Mouse (Mus musculus): ENCODE measurements around the gene Olfr1204. TPM values are rescaled to one million over a fixed set of nuclear protein-coding genes. Genes with fewer than 3 reads are reported as not detected.

The Olfr1204 gene
- not detected in 2 replicates for polyA plus RNA-seq (2015; fragmentation: Nextera tagmentation; extraction: Ambion mirVana)

GRCm38 (mm10) chr2:88848992-88849391, at the start of gene Olfr1204:
TSS of gene Olfr1204 (plus strand) at chr2:88849292.
- Histone ChIP-seq H3K9ac (no peak within 1 kb of the TSS), H3K36me3 (no peaks in the 10 kb centered on the region), H3K4me2 (no peak within 1 kb of the TSS), H3K4me3 (no peak within 1 kb of the TSS), H3K27ac (replicated peaks) (no peak within 1 kb of the TSS), H3K27me3 (no peaks in the 10 kb centered on the region), H3K4me1 (replicated peaks) (no peaks in the 10 kb centered on the region), H3K9me3 (no peaks in the 10 kb centered on the region)
- WGBS = 96% methylated on average over 1 of the region's 1 CpGs
- ATAC-seq (ENCODE audit: low read depth) = no peak

- WGBS = 69% methylated on average over 1 of the region's 1 CpGs
- no peak within 1 kb of the TSS for H3K4me3 ChIP-seq
- no peak within 1 kb of the TSS for H3K27ac ChIP-seq (replicated peaks)
- no peaks in the 10 kb centered on the region for H3K4me1 ChIP-seq (replicated peaks)
- H3K36me3 ChIP-seq = no peaks in the 10 kb centered on the region
- no peak for ATAC-seq (ENCODE audit: low read depth)
- H3K9me3 ChIP-seq = no peaks in the 10 kb centered on the region
- H3K4me2 ChIP-seq = no peak within 1 kb of the TSS
- no peak within 1 kb of the TSS for H3K9ac ChIP-seq
- no peaks in the 10 kb centered on the region for H3K27me3 ChIP-seq
Measured at GRCm38 (mm10) chr2:88814196-88814595, 34.9 kb upstream of the Olfr1204 start, which contains the start of gene Olfr1202. TSS of gene Olfr1202 (plus strand) at chr2:88814496.

- Histone ChIP-seq H3K9me3 (no peaks in the 10 kb centered on the region), H3K36me3 (no peaks in the 10 kb centered on the region)
Measured at GRCm38 (mm10) chr2:88829437-88829836, 19.7 kb upstream of the Olfr1204 start, which contains the start of gene Olfr1205. TSS of gene Olfr1205 (plus strand) at chr2:88829737.

GRCm38 (mm10) chr2:88838477-88838876, 10.6 kb upstream of the Olfr1204 start:
- 81% methylated on average over 2 of the region's 2 CpGs for WGBS

More at GRCm38 (mm10) chr2:88829437-88829836, 19.7 kb upstream of the Olfr1204 start, which contains the start of gene Olfr1205:
- Histone ChIP-seq H3K9ac (no peak within 1 kb of the TSS), H3K27ac (replicated peaks) (no peak within 1 kb of the TSS), H3K27me3 (no peaks in the 10 kb centered on the region), H3K4me2 (no peak within 1 kb of the TSS), H3K4me3 (no peak within 1 kb of the TSS), H3K4me1 (replicated peaks) (no peaks in the 10 kb centered on the region)
- WGBS = 91% methylated on average over 2 of the region's 2 CpGs
- no peak for ATAC-seq (ENCODE audit: low read depth)

GRCm38 (mm10) chr2:88862931-88863330, 13.8 kb downstream of the Olfr1204 start, which contains the start of gene Olfr1206:
TSS of gene Olfr1206 (plus strand) at chr2:88863231.
- ATAC-seq (ENCODE audit: low read depth) = no peak
- H3K27me3 ChIP-seq = no peaks in the 10 kb centered on the region
- H3K4me3 ChIP-seq = no peak within 1 kb of the TSS
- H3K4me2 ChIP-seq = no peak within 1 kb of the TSS
- no peak within 1 kb of the TSS for H3K27ac ChIP-seq (replicated peaks)
- no peaks in the 10 kb centered on the region for H3K9me3 ChIP-seq
- no peaks in the 10 kb centered on the region for H3K36me3 ChIP-seq
- WGBS = 90% methylated on average over 2 of the region's 2 CpGs
- no peak within 1 kb of the TSS for H3K9ac ChIP-seq
- H3K4me1 ChIP-seq (replicated peaks) = no peaks in the 10 kb centered on the region

More at GRCm38 (mm10) chr2:88838477-88838876, 10.6 kb upstream of the Olfr1204 start:
- Histone ChIP-seq H3K4me2 (no peak overlapping the region), H3K4me3 (no peak overlapping the region), H3K4me1 (replicated peaks) (no peaks in the 10 kb centered on the region), H3K9ac (no peak overlapping the region), H3K9me3 (no peaks in the 10 kb centered on the region), H3K27me3 (no peaks in the 10 kb centered on the region), H3K36me3 (no peaks in the 10 kb centered on the region), H3K27ac (replicated peaks) (no peak overlapping the region)
- ATAC-seq (ENCODE audit: low read depth) = no peak

GRCm38 (mm10) chr2:88902211-88902610, 53.1 kb downstream of the Olfr1204 start, which contains the start of gene Olfr1208:
TSS of gene Olfr1208 (minus strand) at chr2:88902311.
- no peaks in the 10 kb centered on the region for H3K27me3 ChIP-seq
- ATAC-seq (ENCODE audit: low read depth) = no peak

More at GRCm38 (mm10) chr2:88902211-88902610, 53.1 kb downstream of the Olfr1204 start, which contains the start of gene Olfr1208:
- no peaks in the 10 kb centered on the region for H3K36me3 ChIP-seq
- no peak within 1 kb of the TSS for H3K4me2 ChIP-seq
- H3K9me3 ChIP-seq = no peaks in the 10 kb centered on the region
- no peak within 1 kb of the TSS for H3K9ac ChIP-seq
- no peak within 1 kb of the TSS for H3K27ac ChIP-seq (replicated peaks)
- no peaks in the 10 kb centered on the region for H3K4me1 ChIP-seq (replicated peaks)
- H3K4me3 ChIP-seq = no peak within 1 kb of the TSS

Other genes with a start within 250 kb of the Olfr1204 start
- not detected in 2 replicates for gene Olfr1191-ps1, start 208.8 kb upstream of the Olfr1204 start, polyA plus RNA-seq (2015; fragmentation: Nextera tagmentation; extraction: Ambion mirVana)
- not detected in 2 replicates for gene Olfr1192-ps1, start 200.8 kb upstream of the Olfr1204 start, polyA plus RNA-seq (2015; fragmentation: Nextera tagmentation; extraction: Ambion mirVana)
- gene Olfr1193, start 173.7 kb upstream of the Olfr1204 start, polyA plus RNA-seq (2015; fragmentation: Nextera tagmentation; extraction: Ambion mirVana) = not detected in 2 replicates
- not detected in 2 replicates for gene Olfr1195, start 160.1 kb upstream of the Olfr1204 start, polyA plus RNA-seq (2015; fragmentation: Nextera tagmentation; extraction: Ambion mirVana)
- gene Olfr1196, start 144.7 kb upstream of the Olfr1204 start, polyA plus RNA-seq (2015; fragmentation: Nextera tagmentation; extraction: Ambion mirVana) = not detected in 2 replicates
- not detected in 2 replicates for gene Olfr1197, start 116.9 kb upstream of the Olfr1204 start, polyA plus RNA-seq (2015; fragmentation: Nextera tagmentation; extraction: Ambion mirVana)
- gene Olfr1198, start 97.9 kb upstream of the Olfr1204 start, polyA plus RNA-seq (2015; fragmentation: Nextera tagmentation; extraction: Ambion mirVana) = not detected in 2 replicates
- not detected in 2 replicates for gene Olfr1199, start 88.8 kb upstream of the Olfr1204 start, polyA plus RNA-seq (2015; fragmentation: Nextera tagmentation; extraction: Ambion mirVana)
- gene Olfr1200, start 78.8 kb upstream of the Olfr1204 start, polyA plus RNA-seq (2015; fragmentation: Nextera tagmentation; extraction: Ambion mirVana) = not detected in 2 replicates
- gene Olfr1201, start 56.3 kb upstream of the Olfr1204 start, polyA plus RNA-seq (2015; fragmentation: Nextera tagmentation; extraction: Ambion mirVana) = not detected in 2 replicates
- not detected in 2 replicates for gene Olfr1202, start 34.8 kb upstream of the Olfr1204 start, polyA plus RNA-seq (2015; fragmentation: Nextera tagmentation; extraction: Ambion mirVana)
- not detected in 2 replicates for gene Olfr1205, start 19.6 kb upstream of the Olfr1204 start, polyA plus RNA-seq (2015; fragmentation: Nextera tagmentation; extraction: Ambion mirVana)
- not detected in 2 replicates for gene Olfr1206, start 13.9 kb downstream of the Olfr1204 start, polyA plus RNA-seq (2015; fragmentation: Nextera tagmentation; extraction: Ambion mirVana)
- not detected in 2 replicates for gene Olfr1208, start 53.0 kb downstream of the Olfr1204 start, polyA plus RNA-seq (2015; fragmentation: Nextera tagmentation; extraction: Ambion mirVana)
- gene Olfr1209, start 65.9 kb downstream of the Olfr1204 start, polyA plus RNA-seq (2015; fragmentation: Nextera tagmentation; extraction: Ambion mirVana) = not detected in 2 replicates
- not detected in 2 replicates for gene Olfr1211, start 88.8 kb downstream of the Olfr1204 start, polyA plus RNA-seq (2015; fragmentation: Nextera tagmentation; extraction: Ambion mirVana)
- not detected in 2 replicates for gene Olfr1212, start 104.7 kb downstream of the Olfr1204 start, polyA plus RNA-seq (2015; fragmentation: Nextera tagmentation; extraction: Ambion mirVana)
- gene Gm13762, start 131.0 kb downstream of the Olfr1204 start, polyA plus RNA-seq (2015; fragmentation: Nextera tagmentation; extraction: Ambion mirVana) = not detected in 2 replicates
- not detected in 2 replicates for gene Olfr1214, start 143.4 kb downstream of the Olfr1204 start, polyA plus RNA-seq (2015; fragmentation: Nextera tagmentation; extraction: Ambion mirVana)
- gene Olfr1215, start 157.7 kb downstream of the Olfr1204 start, polyA plus RNA-seq (2015; fragmentation: Nextera tagmentation; extraction: Ambion mirVana) = not detected in 2 replicates
- gene Olfr1216, start 169.0 kb downstream of the Olfr1204 start, polyA plus RNA-seq (2015; fragmentation: Nextera tagmentation; extraction: Ambion mirVana) = not detected in 2 replicates
- not detected in 2 replicates for gene Olfr1217, start 182.8 kb downstream of the Olfr1204 start, polyA plus RNA-seq (2015; fragmentation: Nextera tagmentation; extraction: Ambion mirVana)
- not detected in 2 replicates for gene Olfr1218, start 211.9 kb downstream of the Olfr1204 start, polyA plus RNA-seq (2015; fragmentation: Nextera tagmentation; extraction: Ambion mirVana)
- not detected in 2 replicates for gene Olfr1219, start 234.2 kb downstream of the Olfr1204 start, polyA plus RNA-seq (2015; fragmentation: Nextera tagmentation; extraction: Ambion mirVana)